Mouse (Mus musculus): ENCODE data around the gene Mpped1.

- no peak for TF ChIP-seq POLR2A (IDR thresholded peaks at IDR 0.05; ENCODE audit: extremely low read depth, insufficient read depth, low read length)
- TF ChIP-seq CTCF (IDR thresholded peaks at IDR 0.05; ENCODE audit: extremely low read depth, insufficient read depth, low read length): no peak
Observed at GRCm38 (mm10) chr15:83761512-83761911, 17.8 kb upstream of the Mpped1 start.

All from cortical plate, adult 2 months (tissue).